Mouse (Mus musculus): Measurements from ENCODE around the gene Dbndd1.

The Dbndd1 gene

DNA sequence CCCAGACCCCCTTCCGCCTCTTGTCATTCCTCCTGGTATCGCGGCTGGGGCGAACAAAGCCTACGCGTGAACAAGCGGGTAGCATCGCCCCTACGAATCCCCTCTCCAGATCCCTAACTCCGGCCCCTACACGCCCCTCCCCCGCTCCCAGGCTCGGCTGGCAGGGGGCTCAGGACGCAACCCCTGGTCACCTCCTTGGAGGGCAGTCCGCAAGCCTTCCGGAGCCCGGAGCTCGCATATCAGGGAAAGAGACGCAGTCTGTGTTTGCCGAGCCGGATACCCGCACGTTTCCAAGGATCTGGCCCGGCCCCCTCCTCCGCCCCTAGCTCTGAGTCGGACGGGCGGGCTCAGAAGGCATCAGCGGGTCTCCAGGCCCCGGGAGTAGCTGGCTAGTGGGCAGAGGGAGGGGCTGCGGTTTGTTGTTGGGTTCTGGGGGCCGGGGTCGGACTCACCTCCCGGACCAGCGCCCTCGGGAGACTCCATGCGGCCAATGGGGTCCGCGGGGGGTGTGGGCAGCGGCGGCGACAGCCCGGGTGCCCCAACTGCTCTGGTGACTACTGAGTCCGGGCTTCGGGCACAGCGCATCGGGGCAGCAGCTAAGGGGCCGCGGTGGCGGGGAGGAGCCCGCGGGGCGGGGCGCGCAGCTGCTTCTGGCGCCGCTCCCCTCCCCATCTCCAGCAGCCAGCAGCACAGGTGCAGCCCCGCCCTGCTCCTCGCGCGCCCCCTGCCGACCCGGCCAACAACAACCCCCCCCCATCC, at the start of gene Dbndd1:
TSS of gene Dbndd1 (minus strand) at position 683 of the 759 bp plus-strand sequence.
- 1% methylated on average over 63 of the region's 63 CpGs for WGBS

- WGBS: no CpG with 5 or more reads among the region's 45 CpGs
Measured at GRCm38 (mm10) chr8:123564221-123564620, 49.0 kb upstream of the Dbndd1 start.

DNA sequence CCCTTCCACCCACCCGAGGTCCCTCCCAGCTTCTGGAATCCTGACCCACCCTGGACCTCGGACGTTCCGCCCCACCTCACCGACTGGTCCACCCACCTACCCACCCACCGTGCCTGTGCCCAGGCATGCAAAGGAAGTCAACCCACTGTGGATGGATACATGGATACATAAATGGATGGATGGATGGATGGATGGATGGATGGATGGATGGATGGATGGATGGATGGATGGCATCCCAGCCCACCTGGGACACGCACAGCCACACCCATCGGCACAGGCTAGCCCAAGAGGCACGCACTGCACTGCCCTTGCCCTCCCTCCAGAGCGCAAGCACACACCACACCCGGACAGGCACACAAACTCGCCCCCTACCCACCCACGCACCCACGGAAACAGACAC, 22.4 kb upstream of the Dbndd1 start:
- WGBS: 63% methylated on average over 5 of the region's 14 CpGs

DNA sequence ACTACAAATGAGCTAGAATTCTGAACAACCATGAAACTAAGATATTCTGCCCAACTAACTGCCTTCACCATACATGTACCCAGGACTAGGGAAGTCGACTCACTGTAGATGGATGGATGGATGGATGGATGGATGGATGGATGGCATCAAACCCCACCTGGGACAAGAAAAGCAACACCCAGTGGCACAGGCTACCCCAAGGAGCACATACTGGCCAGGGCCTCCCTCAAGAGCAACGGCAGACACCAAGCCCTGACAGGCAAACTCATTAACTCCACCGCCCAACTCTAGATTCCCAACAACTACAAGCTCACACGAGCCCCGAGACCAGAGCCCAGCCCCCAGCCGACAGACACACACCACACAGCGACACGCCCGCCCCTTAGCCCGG, 21.7 kb upstream of the Dbndd1 start:
- 51% methylated on average over 10 of the region's 10 CpGs for WGBS

- WGBS: 91% methylated on average over 9 of the region's 9 CpGs
Measured at GRCm38 (mm10) chr8:123536242-123536989, 21.2 kb upstream of the Dbndd1 start.

DNA sequence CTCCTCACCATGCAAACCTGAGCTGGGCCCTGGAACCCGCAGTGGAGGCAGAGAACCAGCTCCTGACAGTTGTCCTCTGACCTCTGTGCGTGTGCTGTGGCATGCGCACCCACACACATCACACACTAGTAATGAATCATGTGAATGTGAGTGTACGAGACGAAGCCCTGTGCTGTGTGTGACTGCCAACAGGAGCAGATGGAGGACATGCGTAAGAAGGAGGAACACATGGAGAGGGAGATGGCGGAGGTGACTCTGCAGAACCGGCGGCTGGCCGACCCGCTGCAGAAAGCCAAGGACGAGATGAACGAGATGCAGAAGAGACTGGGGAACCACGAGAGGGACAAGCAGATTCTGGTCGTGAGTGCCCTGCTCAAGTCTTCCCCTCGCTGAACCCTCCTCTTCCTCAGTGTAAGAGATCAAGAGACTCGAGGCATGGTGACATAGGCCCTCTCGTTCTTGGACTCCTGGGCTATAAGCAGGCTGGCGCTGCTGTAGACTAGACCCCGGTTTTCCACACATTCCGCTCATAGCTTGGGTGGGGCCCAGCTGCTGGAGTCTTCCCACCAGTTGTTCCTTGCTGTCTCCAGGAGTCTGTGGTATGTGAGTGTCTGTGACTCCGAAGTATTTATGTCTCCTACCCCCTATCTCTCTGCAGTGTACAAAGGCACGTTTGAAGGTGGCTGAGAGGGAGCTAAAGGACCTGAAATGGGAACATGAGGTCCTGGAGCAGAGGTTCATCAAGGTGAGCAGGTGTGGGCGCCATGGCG, 12.6 kb upstream of the Dbndd1 start:
- WGBS: 60% methylated on average over 25 of the region's 25 CpGs

GRCm38 (mm10) chr8:123520048-123520447, 4.8 kb upstream of the Dbndd1 start:
- WGBS: 89% methylated on average over 1 of the region's 1 CpGs

DNA sequence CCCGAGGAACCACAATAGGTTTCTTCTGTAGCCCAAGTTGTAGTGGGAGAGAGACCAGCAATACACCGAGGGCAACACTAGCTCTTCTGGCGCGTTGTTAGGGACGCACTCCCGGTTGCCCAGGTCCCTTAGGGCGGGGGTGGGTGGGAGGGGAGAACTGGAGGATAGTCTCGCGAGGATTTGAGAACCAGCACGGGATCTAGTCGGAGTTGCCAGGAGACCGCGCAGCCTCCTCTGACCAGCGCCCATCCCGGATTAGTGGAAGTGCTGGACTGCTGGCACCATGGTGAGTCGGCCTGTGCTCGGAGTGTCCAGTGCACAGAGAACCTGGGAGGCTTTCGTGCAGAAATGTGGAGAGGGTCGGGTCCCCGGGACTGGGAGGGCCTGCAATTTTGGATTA, 3.4 kb upstream of the Dbndd1 start, which contains the start of gene Gas8:
TSS of gene Gas8 (plus strand) at position 168 of the 400 bp plus-strand sequence.
- under 1% methylated on average over 20 of the region's 20 CpGs for WGBS

DNA sequence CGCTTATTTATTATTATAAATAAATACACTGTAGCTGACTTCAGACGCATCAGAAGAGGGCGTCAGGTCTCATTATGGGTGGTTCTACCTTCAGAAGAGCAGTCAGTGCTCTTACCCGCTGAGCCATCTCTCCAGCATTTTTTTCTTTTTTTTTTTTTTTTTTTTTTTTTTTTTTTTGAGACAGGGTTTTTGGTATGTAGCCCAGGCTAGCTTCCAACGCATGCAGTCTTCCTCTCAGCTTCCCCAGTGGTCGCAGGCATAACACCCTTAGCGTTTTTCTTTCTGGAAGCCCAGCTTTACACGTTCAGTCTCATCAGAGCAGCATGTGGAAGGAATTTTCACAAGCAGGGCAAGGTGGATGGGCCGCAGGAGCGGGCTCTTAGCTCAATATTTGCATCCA, 2.9 kb upstream of the Dbndd1 start:
- 22% methylated on average over 10 of the region's 10 CpGs for WGBS

GRCm38 (mm10) chr8:123516596-123516995, 1.3 kb upstream of the Dbndd1 start:
- 56% methylated on average over 2 of the region's 2 CpGs for WGBS

DNA sequence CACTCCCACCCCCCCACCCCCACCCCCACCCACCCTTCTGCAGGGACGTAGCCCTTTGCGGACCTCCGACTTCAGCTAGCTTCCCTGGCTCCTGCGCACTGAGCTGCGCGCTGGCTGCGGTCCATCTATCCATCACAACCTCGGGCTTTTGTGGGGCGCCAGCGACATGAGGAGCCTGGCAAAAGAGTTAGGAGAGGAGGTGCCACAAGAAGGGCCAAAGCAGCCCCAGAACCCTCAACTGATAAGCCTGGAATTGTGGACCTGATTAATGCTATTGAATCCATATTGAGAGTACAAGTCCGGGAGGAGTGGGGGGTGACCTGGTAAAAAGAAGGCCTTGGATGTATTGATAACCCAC, 256 bp upstream of the Dbndd1 start:
- WGBS: 2% methylated on average over 11 of the region's 11 CpGs

DNA sequence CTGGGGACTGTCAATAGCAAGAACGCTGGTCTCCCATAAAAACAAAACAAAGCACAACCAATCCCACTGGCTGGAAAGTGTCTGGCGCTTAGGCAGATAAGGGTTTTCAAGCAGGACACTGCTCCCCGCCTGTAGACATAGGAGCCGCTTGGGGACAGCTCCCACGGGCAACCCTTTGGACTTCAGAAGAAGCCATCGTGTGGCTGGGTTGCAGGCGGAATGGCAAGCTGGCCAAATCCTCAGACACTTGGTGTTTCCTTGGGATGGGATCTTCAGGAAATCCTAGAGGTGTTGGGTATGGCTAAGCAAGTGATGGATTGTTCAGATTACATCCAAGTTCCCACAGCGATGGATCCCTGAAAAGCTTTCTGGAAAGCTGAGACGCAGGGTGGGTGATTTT, 1.1 kb downstream of the Dbndd1 start:
- 3% methylated on average over 9 of the region's 9 CpGs for WGBS

GRCm38 (mm10) chr8:123510819-123511218, 4.4 kb downstream of the Dbndd1 start:
- 75% methylated on average over 5 of the region's 5 CpGs for WGBS

- WGBS: 98% methylated on average over 5 of the region's 5 CpGs
Measured at GRCm38 (mm10) chr8:123507153-123507552, 8.1 kb downstream of the Dbndd1 start.

DNA sequence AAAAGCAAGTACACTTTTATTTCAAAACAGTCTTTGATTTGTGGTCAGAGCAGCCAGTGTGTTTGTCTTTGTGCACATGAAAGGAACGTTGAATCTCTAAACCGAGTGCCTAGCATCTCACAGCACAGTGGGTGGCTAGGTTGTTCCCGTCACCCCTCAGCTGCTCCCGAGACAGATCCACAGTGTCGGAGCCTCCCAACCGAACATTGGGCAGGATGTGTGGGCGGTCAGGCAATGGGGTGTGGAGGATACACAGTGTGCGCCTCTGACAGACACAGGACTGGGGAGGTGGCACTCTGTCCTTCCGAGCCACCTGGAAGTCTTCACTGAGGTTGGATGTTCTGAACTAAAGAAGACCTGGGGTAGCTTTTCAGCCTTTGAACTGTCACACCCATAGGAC, 9.6 kb downstream of the Dbndd1 start:
- WGBS: 48% methylated on average over 9 of the region's 9 CpGs

DNA sequence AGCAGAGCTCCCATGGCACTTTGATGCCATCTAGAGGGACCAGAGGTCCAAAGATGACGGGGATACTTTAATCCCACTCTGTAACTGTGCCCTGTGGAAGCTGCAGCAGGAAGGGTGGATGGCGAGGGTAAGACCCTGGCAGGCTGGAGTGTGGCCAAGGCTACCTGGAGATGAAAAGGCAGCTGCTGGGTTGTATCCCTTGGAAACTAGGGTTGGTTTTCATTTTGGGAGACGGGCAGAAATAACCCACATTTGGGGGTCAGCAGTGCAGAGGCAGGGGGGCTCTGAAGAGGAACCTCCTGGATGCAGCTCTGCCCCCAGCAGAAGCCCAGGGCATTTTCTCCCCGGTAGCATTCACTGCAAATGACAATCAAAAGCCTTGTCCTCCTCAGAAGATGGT, 10.0 kb downstream of the Dbndd1 start:
- 57% methylated on average over 4 of the region's 4 CpGs for WGBS

DNA sequence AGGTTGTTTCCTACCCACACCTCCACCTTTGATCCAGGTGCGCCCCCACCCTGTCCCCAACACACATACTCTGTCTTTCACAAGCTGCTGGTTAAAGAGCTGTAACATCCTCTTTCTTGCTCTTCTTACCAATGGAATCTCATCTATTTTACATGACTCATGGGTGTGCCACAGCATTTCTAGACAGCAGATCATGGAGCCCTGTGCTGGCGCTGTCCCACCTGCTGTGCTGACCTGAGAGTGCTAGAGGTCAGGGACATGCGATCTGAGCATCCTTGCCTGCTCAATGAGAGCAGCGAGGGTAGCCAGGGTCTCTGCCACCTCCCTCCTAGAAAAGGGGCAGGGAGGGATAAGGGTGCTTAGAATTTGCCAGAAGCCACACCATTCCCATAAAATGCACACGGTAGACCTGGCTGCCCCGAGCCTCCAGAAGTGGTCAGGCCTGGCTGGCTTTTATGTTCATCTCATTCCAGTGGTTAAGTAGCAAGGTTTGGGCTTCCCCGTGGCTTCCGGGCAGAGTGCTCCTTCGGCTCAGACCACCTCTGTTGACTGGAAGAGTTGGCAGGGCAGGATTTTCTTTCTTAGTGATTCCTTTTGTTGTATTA, 10.6 kb downstream of the Dbndd1 start:
- WGBS: 90% methylated on average over 9 of the region's 9 CpGs

GRCm38 (mm10) chr8:123503801-123504467, 11.3 kb downstream of the Dbndd1 start:
- WGBS: over 99% methylated on average over 6 of the region's 6 CpGs

DNA sequence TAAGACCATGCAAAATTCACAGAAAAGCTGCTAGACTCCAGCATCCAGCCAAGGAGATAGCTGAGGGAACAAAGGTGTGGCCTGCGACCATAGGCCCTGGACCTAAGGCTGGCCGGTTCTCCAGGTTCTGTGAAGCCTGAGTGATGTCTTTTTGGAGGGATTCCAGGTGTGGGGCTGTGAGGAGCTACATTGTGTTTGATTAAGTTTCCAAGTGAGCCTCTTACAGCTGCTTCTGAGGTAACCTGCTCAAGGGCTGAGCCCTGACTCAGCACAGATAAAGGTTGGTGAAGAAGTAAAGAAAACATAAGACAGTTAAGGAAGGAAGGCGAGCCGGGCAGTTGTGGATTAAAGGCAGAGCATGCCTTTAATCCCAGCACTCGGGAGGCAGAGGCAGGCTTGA, 13.1 kb downstream of the Dbndd1 start:
- WGBS: 89% methylated on average over 5 of the region's 5 CpGs

GRCm38 (mm10) chr8:123499556-123499955, 15.7 kb downstream of the Dbndd1 start:
- WGBS: 63% methylated on average over 11 of the region's 11 CpGs

DNA sequence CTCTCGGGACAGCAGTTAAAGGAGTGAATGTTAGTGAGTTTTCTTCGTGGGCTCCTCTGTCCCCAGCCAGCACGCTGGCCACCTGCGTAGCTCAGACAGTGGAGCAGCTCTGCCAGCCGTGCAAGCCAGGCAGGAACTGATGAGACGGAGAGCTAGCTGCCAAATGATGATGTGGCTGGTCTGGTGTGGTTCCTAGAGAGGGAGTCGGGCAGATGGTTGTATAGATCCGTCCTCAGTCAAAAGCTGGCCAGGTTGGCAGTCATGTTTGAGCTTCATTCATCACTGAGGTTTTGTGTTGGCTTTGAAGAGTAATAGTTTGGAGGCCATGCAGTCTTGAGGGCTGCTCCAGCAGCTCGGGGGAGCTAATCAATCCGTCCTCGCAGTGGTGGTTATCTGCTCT, 16.3 kb downstream of the Dbndd1 start:
- WGBS: 56% methylated on average over 11 of the region's 11 CpGs

Data from cerebral cortex, adult 2 months (tissue).